Mouse (Mus musculus) erythroblast, adult 5-6 weeks (primary cell): ENCODE results near the gene Cdca3. TPM values are rescaled to one million over a fixed set of nuclear protein-coding genes. Genes with fewer than 3 reads are reported as not detected.
A peak's percentile ranks its signal among the peaks of the same experiment; 100 is the strongest.
"Not testable (repeated sequence)": the region's sequence is repeated elsewhere in the genome, so short reads cannot be mapped to it uniquely, and the experiment has no call there.

Experiments used
- ATAC-seq: replicated peaks from 2 replicates; pipeline ENCODE4 v1.8.0; 2016; ENCODE audit warnings: moderate number of reproducible peaks, mild to moderate bottlenecking, moderate TSS enrichment, inconsistent platforms; ENCODE audit not compliant: poor library complexity, low FRiP score, severe bottlenecking
- total RNA-seq, 2 experiments: library from RNA; stranded (forward) in 1 of 2; stranded (reverse) in 1 of 2; fragments of 150-400 nt in 1 of 2; fragments of 200-764, 138-1000 nt in 1 of 2; gene quantifications; 2 replicates each; pipeline versions ENCODE4 v1.2.3 to v1.2.4; 2015 to 2017; ENCODE audit warnings: low replicate concordance in 2 of 2

Gene Cdca3
- total RNA-seq (2015; ENCODE audit: low replicate concordance) (65.8 and 68.0 TPM in 2 replicates), total RNA-seq (2017; ENCODE audit: low replicate concordance) (58.5 and 73.8 TPM in 2 replicates)

- ATAC-seq: peak; percentile 79
Measured at GRCm38 (mm10) chr6:124828868-124829798, at the start of gene Cdca3, which contains the start of gene Usp5. Gene Cdca3, plus strand, starts transcription at chr6:124829547. Gene Usp5, minus strand, starts transcription at chr6:124829484.

GRCm38 (mm10) chr6:124779984-124780416, 49.3 kb upstream of the Cdca3 start:
- no peak for ATAC-seq

- no peak for ATAC-seq
Measured at GRCm38 (mm10) chr6:124780917-124781316, 48.4 kb upstream of the Cdca3 start.

GRCm38 (mm10) chr6:124782436-124782835, 46.9 kb upstream of the Cdca3 start:
- ATAC-seq: no peak

- ATAC-seq: no peak
Measured at GRCm38 (mm10) chr6:124786756-124787420, 42.5 kb upstream of the Cdca3 start.

GRCm38 (mm10) chr6:124787722-124788121, 41.6 kb upstream of the Cdca3 start:
- ATAC-seq: no peak

GRCm38 (mm10) chr6:124789519-124789918, 39.8 kb upstream of the Cdca3 start:
- no peak for ATAC-seq

- no peak for ATAC-seq
Measured at GRCm38 (mm10) chr6:124790121-124790520, 39.2 kb upstream of the Cdca3 start.

- no peak for ATAC-seq
Measured at GRCm38 (mm10) chr6:124791911-124792310, 37.4 kb upstream of the Cdca3 start.

- ATAC-seq: no peak
Measured at GRCm38 (mm10) chr6:124795781-124796180, 33.6 kb upstream of the Cdca3 start.

GRCm38 (mm10) chr6:124796200-124796599, 33.1 kb upstream of the Cdca3 start:
- no peak for ATAC-seq

- ATAC-seq: not testable (repeated sequence)
Measured at GRCm38 (mm10) chr6:124802400-124802799, 26.9 kb upstream of the Cdca3 start.

- no peak for ATAC-seq
Measured at GRCm38 (mm10) chr6:124803061-124803460, 26.3 kb upstream of the Cdca3 start.

- not testable (repeated sequence) for ATAC-seq
Measured at GRCm38 (mm10) chr6:124803691-124804090, 25.7 kb upstream of the Cdca3 start.

GRCm38 (mm10) chr6:124804341-124804740, 25.0 kb upstream of the Cdca3 start:
- ATAC-seq: no peak

- peak; percentile 76 for ATAC-seq
Measured at GRCm38 (mm10) chr6:124805341-124806321, 23.7 kb upstream of the Cdca3 start.

GRCm38 (mm10) chr6:124806446-124807140, 22.8 kb upstream of the Cdca3 start:
- ATAC-seq: no peak

GRCm38 (mm10) chr6:124807366-124807765, 22.0 kb upstream of the Cdca3 start:
- no peak for ATAC-seq

GRCm38 (mm10) chr6:124807986-124808357, 21.4 kb upstream of the Cdca3 start:
- no peak for ATAC-seq
